Mouse (Mus musculus) bone marrow, adult 2 months (tissue): Measurements from ENCODE around the gene Inpp5d. TPM values are rescaled to one million over a fixed set of nuclear protein-coding genes. Genes with fewer than 3 reads are reported as not detected.

ENCODE experiments used
- H3K27ac ChIP-seq: fragments of 200-500 bp; 2 replicates; pipeline ENCODE4 v1.5.1; 2012; ENCODE audit warnings: low read depth, mild to moderate bottlenecking, control low read depth, inconsistent platforms, low read length; ENCODE audit not compliant: control insufficient read depth, poor library complexity, insufficient read depth
- H3K4me1 ChIP-seq: fragments of 200-500 bp; 2 replicates; pipeline ENCODE4 v1.6.1; 2011; ENCODE audit warnings: low read length; ENCODE audit not compliant: control insufficient read depth, insufficient read depth
- H3K4me3 ChIP-seq: fragments of 200-500 bp; replicated peaks from 2 replicates; pipeline ENCODE3; 2011; ENCODE audit warnings: mild to moderate bottlenecking, low read depth, low read length, control low read depth; ENCODE audit not compliant: control insufficient read depth
- CTCF ChIP-seq: fragments of 200-500 bp; IDR thresholded peaks from 2 replicates; pipeline ENCODE4 v1.5.1; 2011; ENCODE audit warnings: low read length, control low read depth; ENCODE audit not compliant: control insufficient read depth, insufficient read depth
- POLR2A ChIP-seq: fragments of 200-500 bp; IDR thresholded peaks from 2 replicates; pipeline ENCODE4 v1.6.1; 2011; ENCODE audit warnings: low read depth, mild to moderate bottlenecking, control low read depth, low read length, borderline replicate concordance; ENCODE audit not compliant: control insufficient read depth
- WGBS: fragments of 180-500 bp; shearing (Covaris S2); methylation state at CpG from one replicate; pipeline ENCODE4 v1.1.7; 2018; 5-methylcytosine and 5-hydroxymethylcytosine counted together
- polyA plus RNA-seq: library from polyadenylated mRNA; stranded (reverse); fragments of >200 nt; gene quantifications from 2 replicates; pipeline ENCODE4 v1.2.4, GENCODE M21; 2011; ENCODE audit warnings: low replicate concordance; ENCODE audit not compliant: missing spikeins, insufficient read depth, insufficient read length

The Inpp5d gene
- polyA plus RNA-seq, 1 experiment: 80.4 TPM

GRCm38 (mm10) chr1:87769263-87769662, 149.2 kb downstream of the Inpp5d start:
- no peak overlapping the region for H3K27ac ChIP-seq
- WGBS: 88% methylated on average over 2 of the region's 2 CpGs
- H3K4me3 ChIP-seq: no peak overlapping the region
- TF ChIP-seq POLR2A (no peak), CTCF (no peak)
- H3K4me1 ChIP-seq: no peaks in the 10 kb centered on the region; the same call in 1 of the 2 replicates

Other genes starting within 250 kb of the Inpp5d start
- not detected in 2 replicates for gene Kcnj13, start 225.6 kb upstream of the Inpp5d start, polyA plus RNA-seq
- not detected in 2 replicates for gene Snorc, start 150.0 kb upstream of the Inpp5d start, polyA plus RNA-seq
- gene Neu2, start 110.4 kb upstream of the Inpp5d start, polyA plus RNA-seq: not detected in 2 replicates
- not detected in 2 replicates for gene Ngef, start 46.4 kb upstream of the Inpp5d start, polyA plus RNA-seq
- 17.4 and 36.9 TPM in 2 replicates for gene Atg16l1, start 135.6 kb downstream of the Inpp5d start, polyA plus RNA-seq
- gene Sag, start 183.4 kb downstream of the Inpp5d start, polyA plus RNA-seq: 4.0 and 7.0 TPM in 2 replicates
- gene Dgkd, start 233.0 kb downstream of the Inpp5d start, polyA plus RNA-seq: 33.5 and 56.0 TPM in 2 replicates